Mouse (Mus musculus): ENCODE results near the gene Atrnl1. TPM values are rescaled to one million over a fixed set of nuclear protein-coding genes. Genes with fewer than 3 reads are reported as not detected.
"Not testable (repeated sequence)": the region's sequence is repeated elsewhere in the genome, so short reads cannot be mapped to it uniquely, and the experiment has no call there.

The Atrnl1 gene
- polyA plus RNA-seq, 1 experiment from 2014 or later = 5.1 TPM

DNA sequence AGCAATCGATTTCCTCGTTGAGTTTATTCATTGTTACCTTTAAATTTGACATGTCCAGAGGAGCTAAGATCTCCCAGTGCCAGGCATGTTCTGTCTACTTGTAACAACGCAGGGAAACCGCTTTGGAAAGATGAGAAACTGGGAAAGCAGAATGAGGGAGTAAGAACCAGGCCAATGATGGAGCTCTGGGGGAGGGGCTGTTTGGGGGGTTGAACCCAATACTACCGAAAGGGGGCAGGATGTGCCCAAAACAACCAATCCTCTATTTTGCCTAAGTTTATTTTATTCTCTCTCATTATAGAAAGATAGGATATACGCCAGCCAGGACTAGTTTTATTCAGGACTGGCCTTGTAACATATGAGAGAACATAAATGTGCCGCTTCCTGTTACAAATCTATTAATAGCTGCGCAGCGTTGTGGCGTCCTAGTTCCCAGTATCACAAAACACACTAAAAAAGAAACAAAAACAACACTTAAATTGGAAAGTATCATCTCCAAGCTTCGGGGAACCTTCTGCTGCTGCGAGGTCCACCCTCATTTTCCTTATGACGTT lies 359.6 kb downstream of the Atrnl1 start:
- ATAC-seq (ENCODE audit: insufficient number of reproducible peaks, low FRiP score) = no peak
- WGBS = 77% methylated on average over 13 of the region's 13 CpGs

DNA sequence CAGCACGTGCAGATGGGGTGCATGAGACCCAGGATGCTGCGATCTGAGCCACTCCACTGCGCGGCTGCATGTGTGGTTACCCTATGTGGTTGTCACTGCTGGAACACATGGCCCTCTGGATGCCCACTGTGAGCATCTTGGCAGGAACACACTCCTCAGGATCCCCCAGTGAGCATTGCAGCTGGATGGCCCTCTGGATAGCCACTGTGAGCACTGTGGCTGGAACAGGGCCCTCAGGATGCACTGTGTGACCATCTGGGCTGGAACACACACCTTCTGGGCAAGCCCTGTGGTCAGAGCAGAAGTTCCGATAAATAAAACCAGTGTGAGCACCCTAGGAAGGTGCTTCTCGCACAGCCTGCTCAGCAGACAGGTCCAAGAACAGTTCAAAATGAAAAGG lies 364.4 kb downstream of the Atrnl1 start:
- no peak overlapping the region for H3K9ac ChIP-seq
- no peaks in the 10 kb centered on the region for H3K27me3 ChIP-seq (replicated peaks)
- H3K4me3 ChIP-seq = no peak overlapping the region
- peaks cover 7% of the 10 kb centered on the region for H3K4me1 ChIP-seq (replicated peaks)
- no peak overlapping the region for H3K27ac ChIP-seq (ENCODE audit: poor library complexity, severe bottlenecking)
- WGBS = 88% methylated on average over 6 of the region's 6 CpGs
- no peak overlapping the region for H3K4me2 ChIP-seq
- peaks cover 4% of the 10 kb centered on the region; the same call in 1 of the 2 replicates for H3K36me3 ChIP-seq
- H3K9me3 ChIP-seq (replicated peaks) = no peaks in the 10 kb centered on the region
- ATAC-seq (ENCODE audit: insufficient number of reproducible peaks, low FRiP score) = no peak

More for the DNA sequence above, 359.6 kb downstream of the Atrnl1 start:
- Histone ChIP-seq H3K9ac (no peak overlapping the region), H3K4me1 (replicated peaks) (no peaks in the 10 kb centered on the region), H3K36me3 (peaks cover 4% of the 10 kb centered on the region; the same call in 1 of the 2 replicates), H3K4me2 (no peak overlapping the region), H3K27me3 (replicated peaks) (no peaks in the 10 kb centered on the region), H3K9me3 (replicated peaks) (no peaks in the 10 kb centered on the region), H3K4me3 (no peak overlapping the region), H3K27ac (ENCODE audit: poor library complexity, severe bottlenecking) (no peak overlapping the region)

- no peaks in the 10 kb centered on the region for H3K9me3 ChIP-seq (replicated peaks)
- H3K9ac ChIP-seq = no peak overlapping the region
- no peak overlapping the region for H3K4me3 ChIP-seq
- H3K4me1 ChIP-seq (replicated peaks) = peaks cover 7% of the 10 kb centered on the region
- H3K36me3 ChIP-seq = no peaks in the 10 kb centered on the region
- H3K27me3 ChIP-seq (replicated peaks) = no peaks in the 10 kb centered on the region
- H3K27ac ChIP-seq (ENCODE audit: poor library complexity, severe bottlenecking) = no peak overlapping the region
- ATAC-seq (ENCODE audit: insufficient number of reproducible peaks, low FRiP score) = no peak
- 84% methylated on average over 21 of the region's 21 CpGs for WGBS
- H3K4me2 ChIP-seq = no peak overlapping the region
Observed at GRCm38 (mm10) chr19:57985918-57986900, 375.4 kb downstream of the Atrnl1 start.

- Histone ChIP-seq H3K9me3 (replicated peaks) (no peaks in the 10 kb centered on the region), H3K4me1 (replicated peaks) (peaks cover 7% of the 10 kb centered on the region), H3K27me3 (replicated peaks) (no peaks in the 10 kb centered on the region), H3K27ac (ENCODE audit: poor library complexity, severe bottlenecking) (no peak overlapping the region), H3K4me2 (no peak overlapping the region), H3K4me3 (no peak overlapping the region), H3K9ac (no peak overlapping the region), H3K36me3 (no peaks in the 10 kb centered on the region)
- no peak for ATAC-seq (ENCODE audit: insufficient number of reproducible peaks, low FRiP score)
- 88% methylated on average over 17 of the region's 17 CpGs for WGBS
Observed at GRCm38 (mm10) chr19:57987696-57988393, 377.0 kb downstream of the Atrnl1 start.

- Histone ChIP-seq H3K4me1 (replicated peaks) (peaks cover 7% of the 10 kb centered on the region), H3K27ac (ENCODE audit: poor library complexity, severe bottlenecking) (no peak overlapping the region), H3K36me3 (no peaks in the 10 kb centered on the region), H3K27me3 (replicated peaks) (no peaks in the 10 kb centered on the region), H3K9me3 (replicated peaks) (no peaks in the 10 kb centered on the region), H3K9ac (no peak overlapping the region), H3K4me3 (no peak overlapping the region), H3K4me2 (no peak overlapping the region)
- ATAC-seq (ENCODE audit: insufficient number of reproducible peaks, low FRiP score) = no peak
- 62% methylated on average over 10 of the region's 10 CpGs for WGBS
Observed at GRCm38 (mm10) chr19:57988559-57989093, 377.8 kb downstream of the Atrnl1 start.

GRCm38 (mm10) chr19:57991099-57991760 lies 380.4 kb downstream of the Atrnl1 start:
- H3K9ac ChIP-seq = no peak overlapping the region
- H3K27me3 ChIP-seq (replicated peaks) = no peaks in the 10 kb centered on the region
- no peak overlapping the region for H3K4me3 ChIP-seq
- H3K27ac ChIP-seq (ENCODE audit: poor library complexity, severe bottlenecking) = no peak overlapping the region
- H3K9me3 ChIP-seq (replicated peaks) = no peaks in the 10 kb centered on the region
- no peak overlapping the region for H3K4me2 ChIP-seq
- no peak for ATAC-seq (ENCODE audit: insufficient number of reproducible peaks, low FRiP score)
- H3K36me3 ChIP-seq = no peaks in the 10 kb centered on the region
- H3K4me1 ChIP-seq (replicated peaks) = peaks cover 10% of the 10 kb centered on the region
- WGBS = 86% methylated on average over 14 of the region's 14 CpGs

DNA sequence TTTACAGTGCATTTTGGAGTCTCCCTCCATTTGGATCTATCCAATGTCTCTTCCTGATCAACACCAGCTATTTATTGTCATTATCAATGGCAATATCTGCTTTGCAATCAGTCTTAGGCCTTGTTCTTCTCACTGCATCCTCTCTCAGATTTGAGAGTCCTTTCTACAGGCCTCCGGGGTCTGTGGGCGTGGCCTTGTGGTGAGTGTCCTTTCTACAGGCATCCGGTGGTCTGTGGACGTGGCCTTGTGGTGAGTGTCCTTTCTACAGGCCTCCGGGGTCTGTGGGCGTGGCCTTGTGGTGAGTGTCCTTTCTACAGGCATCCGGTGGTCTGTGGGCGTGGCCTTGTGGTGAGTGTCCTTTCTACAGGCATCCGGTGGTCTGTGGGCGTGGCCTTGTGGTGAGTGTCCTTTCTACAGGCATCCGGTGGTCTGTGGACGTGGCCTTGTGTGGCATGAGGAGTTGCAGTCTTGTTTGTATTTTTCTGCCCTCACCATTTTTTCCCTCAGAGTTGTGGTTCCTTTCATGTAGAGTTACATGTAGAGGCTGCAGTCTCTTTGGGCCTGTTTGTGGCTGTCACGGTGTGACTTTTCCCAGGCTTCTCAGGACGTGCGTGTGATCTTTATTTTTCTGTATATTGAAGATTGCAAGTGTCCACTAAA lies 383.5 kb downstream of the Atrnl1 start:
- H3K4me3 ChIP-seq; H3K9me3 ChIP-seq (replicated peaks); H3K27ac ChIP-seq (ENCODE audit: poor library complexity, severe bottlenecking); H3K4me1 ChIP-seq (replicated peaks); H3K4me2 ChIP-seq; ATAC-seq (ENCODE audit: insufficient number of reproducible peaks, low FRiP score); H3K27me3 ChIP-seq (replicated peaks); H3K36me3 ChIP-seq; H3K9ac ChIP-seq: not testable (repeated sequence)
- 88% methylated on average over 15 of the region's 15 CpGs for WGBS

GRCm38 (mm10) chr19:57995015-57995414 lies 384.2 kb downstream of the Atrnl1 start:
- H3K9me3 ChIP-seq (replicated peaks) = no peaks in the 10 kb centered on the region
- no peak for ATAC-seq (ENCODE audit: insufficient number of reproducible peaks, low FRiP score)
- no peak overlapping the region for H3K27ac ChIP-seq (ENCODE audit: poor library complexity, severe bottlenecking)
- no peak overlapping the region for H3K4me2 ChIP-seq
- no peak overlapping the region for H3K9ac ChIP-seq
- H3K4me1 ChIP-seq (replicated peaks) = 0 out of 2 replicates have a peak, but pooled peaks cover 3% of the 10 kb centered on the region
- no peaks in the 10 kb centered on the region; the same call in 1 of the 2 replicates for H3K27me3 ChIP-seq (replicated peaks)
- 91% methylated on average over 8 of the region's 8 CpGs for WGBS
- H3K36me3 ChIP-seq = no peaks in the 10 kb centered on the region
- H3K4me3 ChIP-seq = no peak overlapping the region

DNA sequence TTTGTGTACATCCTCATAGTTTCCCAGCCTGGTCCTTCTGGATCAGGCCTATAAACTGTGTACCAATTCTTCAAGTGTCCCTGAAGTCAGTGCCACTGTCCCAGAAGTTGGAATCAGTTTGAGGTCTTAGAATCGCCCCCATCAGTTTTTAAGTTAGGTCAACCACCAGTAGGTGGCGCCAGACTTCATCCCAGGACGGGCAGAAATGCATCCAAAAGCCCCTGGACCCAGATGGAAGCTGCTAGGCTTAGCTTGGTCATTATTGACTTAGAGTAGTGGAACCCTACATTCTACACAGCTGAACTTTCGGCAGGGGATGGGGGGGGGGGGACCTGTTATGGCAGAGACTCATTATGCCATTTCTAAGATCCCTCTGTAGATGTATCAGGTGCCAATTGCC lies 387.1 kb downstream of the Atrnl1 start:
- Histone ChIP-seq H3K27ac (ENCODE audit: poor library complexity, severe bottlenecking) (no peak overlapping the region), H3K9me3 (replicated peaks) (no peaks in the 10 kb centered on the region), H3K36me3 (no peaks in the 10 kb centered on the region), H3K4me3 (no peak overlapping the region), H3K27me3 (replicated peaks) (no peaks in the 10 kb centered on the region; the same call in 1 of the 2 replicates), H3K4me2 (no peak overlapping the region), H3K9ac (no peak overlapping the region), H3K4me1 (replicated peaks) (0 out of 2 replicates have a peak, but pooled peaks cover 3% of the 10 kb centered on the region)
- whole genome bisulfite sequencing = 45% methylated on average over 4 of the region's 4 CpGs
- ATAC-seq (ENCODE audit: insufficient number of reproducible peaks, low FRiP score) = no peak

- Histone ChIP-seq H3K36me3 (no peaks in the 10 kb centered on the region), H3K4me2 (no peak overlapping the region), H3K4me3 (no peak overlapping the region), H3K27me3 (replicated peaks) (no peaks in the 10 kb centered on the region), H3K9me3 (replicated peaks) (no peaks in the 10 kb centered on the region), H3K27ac (ENCODE audit: poor library complexity, severe bottlenecking) (no peak overlapping the region), H3K9ac (no peak overlapping the region), H3K4me1 (replicated peaks) (peaks cover 4% of the 10 kb centered on the region; the same call in 1 of the 2 replicates)
- 85% methylated on average over 1 of the region's 1 CpGs for WGBS
- no peak for ATAC-seq (ENCODE audit: insufficient number of reproducible peaks, low FRiP score)
Observed at GRCm38 (mm10) chr19:58011636-58012035, 400.8 kb downstream of the Atrnl1 start.
